Mouse (Mus musculus): ENCODE results near the gene Tdrd9.

- TF ChIP-seq POLR2A (IDR thresholded peaks at IDR 0.05; ENCODE audit: extremely low read depth, insufficient read depth, low read length) (no peak), CTCF (IDR thresholded peaks at IDR 0.05; ENCODE audit: extremely low read depth, insufficient read depth, low read length) (no peak)
Measured at GRCm38 (mm10) chr12:112117006-112117405, 145.6 kb downstream of the Tdrd9 start.

All from cortical plate, adult 2 months (tissue).